Mouse (Mus musculus) neural tube, embryonic 13.5 days (tissue): ENCODE data around the gene Dkkl1. TPM values are rescaled to one million over a fixed set of nuclear protein-coding genes. Genes with fewer than 3 reads are reported as not detected.
"Not testable (repeated sequence)": the region's sequence is repeated elsewhere in the genome, so short reads cannot be mapped to it uniquely, and the experiment has no call there.

Source experiments
- ATAC-seq: fragments of 200-750 bp; cut with Nextera tagmentation; 2 replicates; pipeline ENCODE4 v1.8.0; 2017; ENCODE audit warnings: low read depth, mild to moderate bottlenecking, moderate TSS enrichment, moderate library complexity
- H3K27ac ChIP-seq: fragments of 300-500 bp; sonication (generic); replicated peaks from 2 replicates; pipeline ENCODE4 v1.5.1; 2015; ENCODE audit warnings: moderate library complexity, mild to moderate bottlenecking, inconsistent platforms
- H3K27me3 ChIP-seq: fragments of 300-500 bp; sonication (generic); 2 replicates; pipeline ENCODE4 v1.6.1; 2015; ENCODE audit warnings: mild to moderate bottlenecking, inconsistent platforms
- H3K36me3 ChIP-seq: fragments of 300-500 bp; sonication (generic); 2 replicates; pipeline ENCODE4 v1.6.1; 2015; ENCODE audit warnings: mild to moderate bottlenecking, inconsistent platforms
- H3K4me1 ChIP-seq: fragments of 300-500 bp; sonication (generic); replicated peaks from 2 replicates; pipeline ENCODE4 v1.6.1; 2015; ENCODE audit warnings: inconsistent platforms
- H3K4me2 ChIP-seq: fragments of 300-500 bp; sonication (generic); 2 replicates; pipeline ENCODE4 v1.6.1; 2015; ENCODE audit warnings: inconsistent platforms, mild to moderate bottlenecking, moderate library complexity
- H3K4me3 ChIP-seq: fragments of 300-500 bp; sonication (generic); 2 replicates; pipeline ENCODE4 v1.5.1; 2015; ENCODE audit warnings: mild to moderate bottlenecking, inconsistent platforms
- H3K9ac ChIP-seq: fragments of 300-500 bp; sonication (generic); 2 replicates; pipeline ENCODE4 v1.6.1; 2015; ENCODE audit warnings: moderate library complexity, mild to moderate bottlenecking, inconsistent platforms
- H3K9me3 ChIP-seq: fragments of 300-500 bp; sonication (generic); 2 replicates; pipeline ENCODE4 v1.6.1; 2016; ENCODE audit warnings: inconsistent platforms
- WGBS: fragments of 180-500 bp; shearing (Covaris S2); methylation state at CpG from one replicate; pipeline ENCODE4 v1.1.7; 2015; 5-methylcytosine and 5-hydroxymethylcytosine counted together
- polyA plus RNA-seq: library from polyadenylated mRNA; unstranded; fragments of >200 nt; fragmentation: Nextera tagmentation; extraction: Ambion mirVana; gene quantifications from 2 replicates; pipeline ENCODE4 v1.2.1, GENCODE M21; 2015

Gene Dkkl1
- polyA plus RNA-seq, 1 experiment from 2014 or later: 19.8 TPM

- not testable (repeated sequence) for H3K4me2 ChIP-seq, H3K9me3 ChIP-seq, H3K36me3 ChIP-seq, ATAC-seq, H3K9ac ChIP-seq, H3K27ac ChIP-seq, H3K4me3 ChIP-seq
- WGBS: 50% methylated on average over 1 of the region's 1 CpGs
- peaks cover 96% of the 10 kb centered on the region for H3K27me3 ChIP-seq
- H3K4me1 ChIP-seq: peaks cover 15% of the 10 kb centered on the region
Observed at GRCm38 (mm10) chr7:45173772-45174171, 38.2 kb downstream of the Dkkl1 start.

GRCm38 (mm10) chr7:45172974-45173373 is 39.0 kb downstream of the Dkkl1 start:
- Histone ChIP-seq H3K4me1 (peaks cover 23% of the 10 kb centered on the region), H3K27ac (no peak overlapping the region), H3K4me3 (no peak overlapping the region), H3K36me3 (no peaks in the 10 kb centered on the region), H3K27me3 (peaks cover 96% of the 10 kb centered on the region), H3K4me2 (no peak overlapping the region), H3K9ac (no peak overlapping the region), H3K9me3 (no peaks in the 10 kb centered on the region)
- WGBS: 52% methylated on average over 7 of the region's 7 CpGs
- no peak for ATAC-seq

GRCm38 (mm10) chr7:45169495-45169894 is 42.5 kb downstream of the Dkkl1 start:
- Histone ChIP-seq H3K9me3 (no peaks in the 10 kb centered on the region), H3K27me3 (peaks cover 96% of the 10 kb centered on the region), H3K4me2 (no peak overlapping the region)

GRCm38 (mm10) chr7:45168656-45169055 is 43.3 kb downstream of the Dkkl1 start:
- H3K27ac ChIP-seq: no peak overlapping the region
- no peak for ATAC-seq
- H3K4me1 ChIP-seq: peaks cover 23% of the 10 kb centered on the region
- H3K4me3 ChIP-seq: 0 out of 2 replicates have a peak overlapping the region, but pooled peaks have one; percentile 3
- peak overlapping the region; percentile 29 for H3K4me2 ChIP-seq
- no peaks in the 10 kb centered on the region for H3K36me3 ChIP-seq
- peaks cover 97% of the 10 kb centered on the region for H3K27me3 ChIP-seq
- 4% methylated on average over 24 of the region's 24 CpGs for WGBS
- no peaks in the 10 kb centered on the region for H3K9me3 ChIP-seq
- no peak overlapping the region for H3K9ac ChIP-seq

More at GRCm38 (mm10) chr7:45169495-45169894, 42.5 kb downstream of the Dkkl1 start:
- no peak overlapping the region for H3K4me3 ChIP-seq
- H3K9ac ChIP-seq: no peak overlapping the region
- H3K4me1 ChIP-seq: peaks cover 15% of the 10 kb centered on the region
- no peaks in the 10 kb centered on the region for H3K36me3 ChIP-seq
- 89% methylated on average over 3 of the region's 3 CpGs for WGBS
- H3K27ac ChIP-seq: no peak overlapping the region
- ATAC-seq: no peak

- Histone ChIP-seq H3K9me3 (no peaks in the 10 kb centered on the region), H3K4me3 (no peak overlapping the region), H3K36me3 (no peaks in the 10 kb centered on the region), H3K9ac (no peak overlapping the region), H3K4me1 (peaks cover 24% of the 10 kb centered on the region), H3K27ac (no peak overlapping the region), H3K27me3 (peaks cover 100% of the 10 kb centered on the region), H3K4me2 (peak overlapping the region; percentile 18; the same call in 1 of the 2 replicates)
- ATAC-seq: no peak
- WGBS: 3% methylated on average over 19 of the region's 19 CpGs
Observed at GRCm38 (mm10) chr7:45167761-45168445, 44.0 kb downstream of the Dkkl1 start.

- H3K27ac ChIP-seq: no peak overlapping the region
- H3K9me3 ChIP-seq: no peaks in the 10 kb centered on the region
- peaks cover 96% of the 10 kb centered on the region for H3K27me3 ChIP-seq
- WGBS: 28% methylated on average over 9 of the region's 10 CpGs
- peaks cover 32% of the 10 kb centered on the region for H3K4me1 ChIP-seq
- no peak overlapping the region for H3K4me2 ChIP-seq
- ATAC-seq: no peak
- no peaks in the 10 kb centered on the region for H3K36me3 ChIP-seq
- no peak overlapping the region for H3K9ac ChIP-seq
- no peak overlapping the region for H3K4me3 ChIP-seq
Observed at GRCm38 (mm10) chr7:45166950-45167401, 45.0 kb downstream of the Dkkl1 start.

- no peak overlapping the region for H3K4me2 ChIP-seq
- WGBS: 42% methylated on average over 11 of the region's 11 CpGs
- H3K27ac ChIP-seq: no peak overlapping the region
- peaks cover 35% of the 10 kb centered on the region for H3K4me1 ChIP-seq
- H3K9me3 ChIP-seq: no peaks in the 10 kb centered on the region
- H3K4me3 ChIP-seq: no peak overlapping the region
- ATAC-seq: no peak
- H3K9ac ChIP-seq: no peak overlapping the region
- 0 out of 2 replicates have a peak, but pooled peaks cover 3% of the 10 kb centered on the region for H3K36me3 ChIP-seq
- H3K27me3 ChIP-seq: peaks cover 84% of the 10 kb centered on the region
Observed at GRCm38 (mm10) chr7:45165701-45166100, 46.2 kb downstream of the Dkkl1 start.

GRCm38 (mm10) chr7:45164833-45165232 is 47.1 kb downstream of the Dkkl1 start:
- peaks cover 75% of the 10 kb centered on the region for H3K27me3 ChIP-seq
- ATAC-seq: no peak

GRCm38 (mm10) chr7:45163735-45164490 is 48.0 kb downstream of the Dkkl1 start, which contains the start of gene Slc17a7:
Gene Slc17a7 (plus strand): TSS chr7:45163949.
- Histone ChIP-seq H3K9ac (peak within 1 kb of the TSS; percentile 62), H3K36me3 (peaks cover 21% of the 10 kb centered on the region)

More at GRCm38 (mm10) chr7:45164833-45165232, 47.1 kb downstream of the Dkkl1 start:
- no peak overlapping the region for H3K4me2 ChIP-seq
- 59% methylated on average over 5 of the region's 5 CpGs for WGBS
- H3K36me3 ChIP-seq: peaks cover 12% of the 10 kb centered on the region
- H3K9ac ChIP-seq: no peak overlapping the region
- H3K4me1 ChIP-seq: peaks cover 35% of the 10 kb centered on the region
- no peaks in the 10 kb centered on the region for H3K9me3 ChIP-seq
- no peak overlapping the region for H3K27ac ChIP-seq
- H3K4me3 ChIP-seq: no peak overlapping the region

GRCm38 (mm10) chr7:45162996-45163615 is 48.8 kb downstream of the Dkkl1 start:
- no peak for ATAC-seq
- no peak overlapping the region for H3K27ac ChIP-seq
- no peak overlapping the region for H3K9ac ChIP-seq
- no peak overlapping the region for H3K4me3 ChIP-seq
- WGBS: 73% methylated on average over 9 of the region's 9 CpGs
- no peak overlapping the region for H3K4me2 ChIP-seq
- peaks cover 27% of the 10 kb centered on the region for H3K4me1 ChIP-seq
- H3K9me3 ChIP-seq: no peaks in the 10 kb centered on the region
- H3K36me3 ChIP-seq: peaks cover 29% of the 10 kb centered on the region
- H3K27me3 ChIP-seq: peaks cover 58% of the 10 kb centered on the region

More at GRCm38 (mm10) chr7:45163735-45164490, 48.0 kb downstream of the Dkkl1 start, which contains the start of gene Slc17a7:
- Histone ChIP-seq H3K27me3 (peaks cover 66% of the 10 kb centered on the region), H3K9me3 (no peaks in the 10 kb centered on the region), H3K4me3 (peak within 1 kb of the TSS; percentile 37), H3K27ac (no peak within 1 kb of the TSS), H3K4me2 (peak within 1 kb of the TSS; percentile 67), H3K4me1 (peaks cover 35% of the 10 kb centered on the region)
- WGBS: 2% methylated on average over 41 of the region's 41 CpGs
- no peak for ATAC-seq

GRCm38 (mm10) chr7:45162551-45162950 is 49.4 kb downstream of the Dkkl1 start:
- Histone ChIP-seq H3K4me1 (peaks cover 22% of the 10 kb centered on the region), H3K9me3 (no peaks in the 10 kb centered on the region), H3K36me3 (peaks cover 34% of the 10 kb centered on the region), H3K27me3 (peaks cover 52% of the 10 kb centered on the region), H3K9ac (peak overlapping the region; percentile 56), H3K27ac (0 out of 2 replicates have a peak overlapping the region, but pooled peaks have one; percentile 49), H3K4me3 (peak overlapping the region; percentile 38), H3K4me2 (peak overlapping the region; percentile 67)
- WGBS: 23% methylated on average over 6 of the region's 6 CpGs
- ATAC-seq: 0 out of 2 replicates have a peak, but pooled peaks have one; percentile 2
